Mouse (Mus musculus) adipocyte (in vitro differentiated cells): ENCODE measurements around the gene Gata2.

Experiments
- DNase-seq: peaks from one replicate; pipeline ENCODE4 v3.0.0-alpha.2; 2016; ENCODE audit warnings: low spot score

Gene Gata2

DNA sequence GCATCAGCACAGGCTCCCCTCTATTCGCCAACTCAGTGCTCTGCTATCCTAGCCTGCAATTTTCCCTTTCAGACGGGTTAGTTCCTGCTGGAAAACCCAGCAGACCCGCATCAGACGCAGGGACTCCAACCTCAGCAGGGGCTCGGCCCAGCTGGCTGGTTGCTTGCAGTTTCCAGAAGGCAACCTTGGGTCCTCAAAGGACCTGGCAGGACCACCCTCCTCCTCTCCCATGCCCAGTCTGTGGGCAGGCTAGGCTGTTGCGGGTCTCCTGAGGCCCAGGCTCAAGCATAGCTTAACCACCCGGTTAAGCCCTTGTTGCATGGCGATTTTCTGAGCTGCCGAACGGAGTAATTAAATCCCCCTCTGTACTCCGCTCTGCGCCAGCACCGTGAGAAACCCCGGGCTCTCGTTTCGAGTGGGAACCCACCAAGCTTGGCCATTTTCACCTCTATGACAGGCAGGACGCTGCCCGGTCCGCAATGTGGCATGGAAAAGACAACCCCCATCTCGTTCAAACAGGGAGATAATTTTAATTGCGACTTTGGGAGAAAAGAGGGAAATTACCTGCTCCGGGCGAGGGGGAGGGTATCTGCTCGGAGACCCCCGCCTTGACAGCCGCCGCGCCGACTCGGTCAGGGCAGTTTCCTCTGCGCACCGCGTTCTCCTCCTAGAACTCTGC lies 2.5 kb downstream of the Gata2 start:
- no peak for DNase-seq

DNA sequence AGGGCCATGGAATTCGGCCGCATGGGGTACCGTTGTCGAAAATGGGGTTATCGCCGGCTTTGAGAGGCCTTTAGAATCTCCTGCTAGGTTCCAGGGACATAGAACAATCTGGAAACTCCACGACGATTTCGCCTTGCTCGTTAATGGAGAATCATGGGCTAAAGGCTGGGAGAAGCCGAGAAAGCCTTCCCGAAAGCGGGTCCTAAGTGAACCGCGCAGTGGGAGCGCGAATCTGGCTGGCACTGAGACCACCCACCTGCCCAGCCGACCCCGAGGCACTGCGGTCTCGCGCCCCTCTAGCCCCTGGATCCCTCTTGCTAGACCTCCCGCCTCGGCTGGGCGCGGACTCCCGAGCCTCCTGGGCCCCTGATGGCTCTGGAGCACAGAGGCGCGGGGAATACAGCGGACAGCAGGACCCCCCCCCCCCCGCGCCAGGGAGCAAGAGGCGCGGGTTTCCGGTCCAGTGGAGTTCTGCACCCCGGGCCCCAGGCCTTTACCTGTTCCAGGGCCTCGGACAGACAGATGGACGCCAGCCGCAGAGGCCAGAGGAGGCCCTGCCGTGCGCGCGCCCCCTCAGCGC lies 3.1 kb downstream of the Gata2 start:
- DNase-seq, result no peak

DNA sequence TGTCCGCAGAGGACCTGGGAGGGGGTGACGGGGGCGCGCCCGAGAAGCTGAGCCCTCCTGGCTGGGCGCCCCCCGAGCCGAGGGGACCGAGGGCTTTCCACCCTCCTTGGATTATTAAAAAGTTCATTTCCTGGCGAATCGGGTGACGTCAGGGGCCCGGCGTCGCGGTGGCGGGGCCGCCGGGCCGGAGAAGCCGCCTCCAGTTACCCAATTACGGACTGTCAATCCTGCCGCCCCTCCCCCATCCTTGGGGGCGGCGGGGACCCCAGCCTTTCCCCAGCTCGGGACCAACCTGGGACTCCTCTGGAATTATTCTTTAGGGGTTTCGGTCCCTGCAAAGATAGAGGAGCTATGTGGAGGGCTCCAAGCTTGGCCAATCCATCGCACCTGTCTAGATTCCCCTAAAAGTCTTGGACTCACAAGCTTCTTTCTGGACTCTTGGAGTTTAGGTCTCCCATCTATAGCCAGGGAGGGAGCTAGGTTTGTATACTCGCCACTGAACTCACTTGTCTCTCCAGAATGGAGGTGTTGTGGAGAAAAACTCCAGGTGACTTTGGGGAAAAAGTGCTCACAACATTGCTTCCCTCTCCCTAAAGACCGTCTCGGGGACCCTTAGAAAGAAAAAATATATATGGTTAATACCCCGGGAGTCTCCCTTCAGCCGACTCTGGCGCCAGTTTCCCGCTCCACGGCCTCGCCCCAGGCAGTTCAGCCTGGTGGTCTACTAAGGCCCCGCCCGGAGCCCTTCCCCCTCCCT lies 3.8 kb downstream of the Gata2 start:
- no peak for DNase-seq

GRCm38 (mm10) chr6:88198070-88198940 lies 4.6 kb downstream of the Gata2 start:
- DNase-seq, result peak; percentile 46

DNA sequence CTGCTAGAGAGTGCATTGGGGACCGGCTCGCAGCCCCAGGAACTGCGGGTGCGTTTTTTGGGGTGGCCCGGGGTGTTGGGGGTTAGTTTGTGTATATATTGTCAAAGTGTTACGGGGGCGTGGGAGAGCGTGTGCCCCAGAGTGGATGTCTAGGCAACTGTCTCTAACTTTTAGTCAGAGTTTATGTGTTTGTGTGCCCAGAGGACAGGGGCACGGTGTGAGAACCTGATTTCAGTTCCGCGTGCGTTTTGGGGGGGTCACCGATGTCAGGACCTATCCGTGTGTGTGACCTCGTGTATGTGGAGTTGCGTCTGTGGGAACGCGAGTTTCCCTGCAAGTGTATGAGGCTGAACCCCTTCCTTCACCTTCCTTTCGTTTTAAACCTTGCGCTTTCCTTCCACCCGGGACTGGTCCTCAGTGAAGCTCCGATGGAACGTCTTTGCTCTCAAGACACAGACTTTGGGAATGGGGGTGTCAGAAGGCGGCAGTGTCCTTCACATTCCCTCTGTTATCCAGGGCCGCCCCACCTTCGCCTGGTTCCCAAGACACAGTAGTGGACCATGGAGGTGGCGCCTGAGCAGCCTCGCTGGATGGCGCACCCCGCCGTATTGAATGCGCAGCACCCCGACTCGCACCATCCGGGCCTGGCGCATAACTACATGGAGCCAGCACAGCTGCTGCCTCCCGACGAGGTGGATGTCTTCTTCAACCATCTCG lies 5.5 kb downstream of the Gata2 start:
- DNase-seq, result no peak

GRCm38 (mm10) chr6:88199718-88200692 lies 6.3 kb downstream of the Gata2 start:
- no peak for DNase-seq

DNA sequence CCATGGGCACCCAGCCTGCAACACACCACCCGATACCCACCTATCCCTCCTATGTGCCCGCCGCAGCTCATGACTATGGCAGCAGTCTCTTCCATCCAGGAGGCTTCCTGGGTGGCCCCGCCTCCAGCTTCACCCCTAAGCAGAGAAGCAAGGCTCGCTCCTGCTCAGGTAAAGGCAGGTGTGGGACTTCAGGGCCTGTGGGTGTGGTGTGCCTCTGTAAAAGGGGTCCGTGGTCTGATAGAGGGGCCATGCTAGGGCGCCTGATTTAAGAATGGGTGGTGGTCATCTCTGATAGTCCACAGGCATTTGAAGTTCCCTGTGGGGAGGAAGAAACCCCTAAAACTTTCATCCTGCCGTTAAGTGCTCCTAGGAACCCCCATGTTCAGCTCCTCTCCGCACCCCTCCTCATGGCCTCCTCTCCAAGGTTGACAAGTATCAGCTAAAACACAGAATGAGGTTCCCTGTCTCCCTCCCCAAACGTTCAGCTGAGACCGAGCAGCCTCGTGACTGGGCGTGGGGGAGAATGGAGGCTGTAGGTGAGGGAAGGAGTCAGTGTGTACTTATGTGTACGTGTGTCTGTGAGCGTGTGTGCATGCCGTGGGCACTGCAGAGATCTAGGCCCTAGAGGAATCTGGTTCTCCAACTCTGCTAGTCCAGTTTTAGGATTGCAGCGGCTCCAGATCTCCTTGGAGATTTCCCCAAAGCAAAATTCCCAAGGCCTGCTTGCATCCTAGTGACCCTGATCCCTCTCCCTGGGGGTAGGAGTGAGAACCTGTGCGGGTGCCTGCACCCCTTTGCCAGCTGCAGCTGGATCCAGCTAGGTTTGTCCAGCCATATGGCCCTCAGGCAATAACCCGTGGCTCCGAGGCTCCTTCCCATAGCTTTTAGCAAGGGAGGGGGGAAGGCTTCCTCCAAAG lies 7.3 kb downstream of the Gata2 start:
- DNase-seq, result no peak

GRCm38 (mm10) chr6:88201926-88202700 lies 8.4 kb downstream of the Gata2 start:
- DNase-seq, result no peak

DNA sequence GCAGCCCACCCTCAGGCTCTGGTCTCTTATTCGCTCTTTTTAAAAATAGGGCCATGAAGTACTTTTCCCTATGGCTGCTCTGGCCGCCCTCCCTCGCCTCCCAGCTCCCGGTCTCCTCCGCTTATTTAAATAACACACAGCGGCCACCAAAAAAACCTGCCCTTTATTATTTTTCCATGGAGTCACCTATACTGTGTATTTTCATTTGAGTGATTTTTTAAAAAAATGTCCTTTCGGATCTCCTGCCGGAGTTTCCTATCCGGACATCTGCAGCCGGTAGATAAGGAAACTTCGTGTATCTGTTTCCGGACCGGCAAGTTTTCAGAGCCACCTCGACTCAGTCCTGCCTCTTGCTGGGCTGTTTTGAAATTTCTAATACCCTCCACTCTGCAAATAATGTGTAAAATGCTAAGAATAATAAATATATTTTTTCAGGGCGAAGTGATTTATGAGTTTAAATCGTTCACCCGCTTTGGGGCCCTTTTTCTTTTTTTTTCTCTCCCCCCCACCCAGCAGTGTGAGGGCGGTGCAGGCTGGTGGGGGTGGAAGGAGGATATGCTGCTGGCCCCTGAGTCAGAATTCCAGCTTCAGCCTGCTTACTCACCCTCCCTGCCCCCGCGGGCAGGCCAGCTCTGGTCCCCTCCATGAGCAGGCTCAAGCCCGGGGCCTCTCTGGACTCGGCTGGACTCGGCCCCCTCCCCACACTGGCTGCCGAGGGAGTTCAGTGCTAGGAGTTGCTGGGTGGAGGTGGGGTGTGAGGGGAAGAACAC lies 9.4 kb downstream of the Gata2 start:
- no peak for DNase-seq

DNA sequence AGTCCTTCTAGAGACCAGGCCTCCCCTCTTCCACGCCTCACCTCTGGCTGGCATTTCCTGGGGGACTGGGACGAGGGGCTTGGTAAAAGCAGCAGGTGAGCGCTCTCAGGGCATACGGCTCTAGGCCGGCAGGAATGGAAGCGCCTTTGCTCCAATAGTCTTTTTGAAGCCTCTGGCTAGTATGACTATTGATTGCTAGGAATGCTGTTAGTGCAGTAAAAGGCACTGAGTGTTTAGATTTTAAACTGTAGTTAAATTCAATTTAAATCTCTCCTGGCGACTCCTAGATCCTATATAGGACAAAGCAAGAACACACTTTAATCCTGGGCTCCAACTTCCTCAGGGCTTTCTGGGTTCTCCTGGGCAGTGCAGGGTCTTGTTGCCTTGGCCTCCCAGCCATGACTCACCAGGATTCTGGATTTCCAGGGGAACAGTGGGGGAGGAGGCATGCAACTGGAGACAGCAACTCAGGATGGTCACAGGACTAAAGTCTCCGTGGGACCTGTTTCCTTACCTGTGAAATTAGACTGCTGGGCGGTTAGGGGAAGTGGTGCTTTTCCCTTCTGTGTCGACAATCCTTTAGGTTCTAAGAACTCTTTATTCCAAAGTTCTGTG lies 10.2 kb downstream of the Gata2 start:
- no peak for DNase-seq

DNA sequence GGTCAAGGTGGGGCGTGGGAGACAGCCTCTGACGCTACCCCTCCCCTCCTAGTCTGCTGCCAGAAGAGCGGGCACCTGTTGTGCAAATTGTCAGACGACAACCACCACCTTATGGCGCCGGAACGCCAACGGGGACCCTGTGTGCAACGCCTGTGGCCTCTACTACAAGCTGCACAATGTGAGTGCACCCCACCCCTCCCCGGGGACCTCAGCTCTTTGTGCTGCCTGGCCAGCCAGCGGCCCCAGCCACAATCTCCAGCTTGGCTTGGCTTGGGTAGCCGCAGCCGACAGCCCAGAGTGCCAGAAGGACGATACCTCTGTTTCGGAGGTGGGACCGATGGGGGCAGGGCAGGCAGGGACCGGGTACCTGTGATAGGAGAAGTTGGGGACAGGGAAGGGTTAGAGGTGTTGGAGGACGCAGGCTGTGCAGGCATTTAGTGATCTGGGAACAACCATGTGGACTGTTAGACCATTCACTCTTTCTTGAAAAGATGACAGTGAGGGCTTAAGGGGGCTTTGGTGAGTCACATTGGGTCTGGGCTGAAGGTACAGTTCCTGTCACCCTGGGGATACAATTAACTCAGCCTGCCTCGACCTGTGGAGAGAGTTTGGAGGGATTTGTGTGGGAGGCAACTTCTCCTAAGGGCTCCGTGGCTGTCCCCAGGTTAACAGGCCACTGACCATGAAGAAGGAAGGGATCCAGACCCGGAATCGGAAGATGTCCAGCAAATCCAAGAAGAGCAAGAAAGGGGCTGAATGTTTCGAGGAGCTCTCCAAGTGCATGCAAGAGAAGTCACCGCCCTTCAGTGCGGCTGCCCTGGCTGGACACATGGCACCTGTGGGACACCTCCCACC lies 11.1 kb downstream of the Gata2 start:
- no peak for DNase-seq

DNA sequence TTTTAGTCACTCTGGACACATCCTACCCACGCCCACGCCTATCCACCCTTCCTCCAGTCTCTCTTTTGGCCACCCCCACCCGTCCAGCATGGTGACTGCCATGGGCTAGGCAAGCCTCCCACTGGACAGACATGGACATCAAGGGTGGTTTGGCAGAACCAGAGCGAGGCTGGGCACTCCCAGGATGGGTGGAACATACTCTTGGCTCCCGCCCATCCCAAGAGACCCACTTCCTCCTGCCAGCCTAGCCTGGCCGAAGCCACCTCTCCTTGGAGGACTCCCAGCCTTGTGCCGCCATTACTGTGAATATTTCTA lies 11.7 kb downstream of the Gata2 start:
- DNase-seq, result no peak

DNA sequence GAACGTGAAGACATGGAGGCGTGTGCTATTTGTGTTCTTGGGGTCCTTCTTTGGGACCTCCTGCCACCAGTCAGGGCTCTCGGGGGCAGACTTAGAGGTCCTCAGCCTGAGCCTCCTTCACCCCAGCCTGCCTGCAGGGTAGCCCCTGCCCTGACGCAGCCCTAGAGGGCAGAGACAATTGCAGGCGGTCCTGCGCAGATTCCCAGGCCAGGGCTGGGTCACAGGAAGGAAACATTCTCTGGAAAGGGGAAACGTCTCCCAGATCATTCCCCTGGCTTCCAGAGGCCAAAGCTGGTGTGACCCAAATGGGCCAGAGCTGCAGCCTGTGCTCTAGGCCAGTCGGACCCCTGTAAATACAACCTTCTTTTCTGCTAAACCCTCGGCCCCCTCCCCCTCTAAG lies 12.2 kb downstream of the Gata2 start:
- no peak for DNase-seq

GRCm38 (mm10) chr6:88206566-88206965 lies 12.9 kb downstream of the Gata2 start:
- DNase-seq, result no peak

- DNase-seq, result no peak
Observed at GRCm38 (mm10) chr6:88207403-88208033, 13.8 kb downstream of the Gata2 start.

- DNase-seq, result no peak
Observed at GRCm38 (mm10) chr6:88208321-88208720, 14.6 kb downstream of the Gata2 start.
